Mouse (Mus musculus): ENCODE data around the gene Cnnm4.

DNA sequence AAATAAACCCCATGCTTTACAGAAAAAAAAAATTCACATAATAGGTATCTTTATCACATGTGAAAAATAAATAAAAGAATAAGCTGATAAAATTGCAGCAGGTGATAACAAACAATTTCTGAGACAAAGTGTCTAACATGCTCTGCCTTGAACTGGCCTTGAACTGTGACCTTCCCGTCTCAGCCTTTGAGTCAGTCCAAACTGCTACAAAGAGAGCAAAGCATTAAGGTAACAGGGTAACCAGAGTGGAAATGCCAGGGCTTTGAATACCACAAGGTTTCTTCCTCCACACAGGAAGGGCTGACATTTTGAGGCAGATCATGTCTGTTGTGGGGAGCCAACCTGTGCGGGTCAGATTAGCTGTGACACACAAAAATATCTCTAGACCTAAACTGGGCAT is 74.0 kb downstream of the Cnnm4 start:
- TF ChIP-seq CTCF (IDR thresholded peaks at IDR 0.05): no peak
- no peak for TF ChIP-seq EP300 (IDR thresholded peaks at IDR 0.05)

All from lung, postnatal 0 days (tissue).